Mouse (Mus musculus) embryonic facial prominence, embryonic 14.5 days (tissue): ENCODE measurements around the gene Olfr282. TPM values are rescaled to one million over a fixed set of nuclear protein-coding genes. Genes with fewer than 3 reads are reported as not detected.
A peak's percentile ranks its signal among the peaks of the same experiment; 100 is the strongest.
"Not testable (repeated sequence)": the region's sequence is repeated elsewhere in the genome, so short reads cannot be mapped to it uniquely, and the experiment has no call there.

Experiments used
- ATAC-seq: fragments of 200-750 bp; cut with Nextera tagmentation; 2 replicates; pipeline ENCODE4 v1.8.0; 2017; ENCODE audit warnings: low read depth, moderate number of reproducible peaks, moderate TSS enrichment
- DNase-seq: peaks from one replicate; pipeline ENCODE4 v3.0.0-alpha.2; 2015; ENCODE audit warnings: low spot score
- H3K27ac ChIP-seq: fragments of 300-500 bp; sonication (generic); replicated peaks from 2 replicates; pipeline ENCODE4 v1.5.1; 2014; ENCODE audit warnings: low read depth, mild to moderate bottlenecking, low read length, moderate library complexity
- H3K27me3 ChIP-seq: fragments of 300-500 bp; sonication (generic); replicated peaks from 2 replicates; pipeline ENCODE4 v1.6.1; 2014; ENCODE audit warnings: low read length; ENCODE audit not compliant: control insufficient read depth, insufficient read depth
- H3K36me3 ChIP-seq: fragments of 300-500 bp; sonication (generic); 2 replicates; pipeline ENCODE4 v1.6.1; 2014; ENCODE audit warnings: low read length, mixed read lengths; ENCODE audit not compliant: control insufficient read depth, insufficient read depth
- H3K4me1 ChIP-seq: fragments of 300-500 bp; sonication (generic); 2 replicates; pipeline ENCODE4 v1.6.1; 2014; ENCODE audit warnings: antibody characterized with exemption, low read length; ENCODE audit not compliant: control insufficient read depth, insufficient read depth
- H3K4me2 ChIP-seq: fragments of 300-500 bp; sonication (generic); 2 replicates; pipeline ENCODE4 v1.6.1; 2014; ENCODE audit warnings: low read depth, mild to moderate bottlenecking, low read length, moderate library complexity, mixed read lengths
- H3K4me3 ChIP-seq: fragments of 300-500 bp; sonication (generic); 2 replicates; pipeline ENCODE4 v1.5.1; 2014; ENCODE audit warnings: low read depth, mild to moderate bottlenecking, low read length
- H3K9ac ChIP-seq: fragments of 300-500 bp; sonication (generic); 2 replicates; pipeline ENCODE4 v1.6.1; 2014; ENCODE audit warnings: low read depth, mild to moderate bottlenecking, low read length, moderate library complexity, mixed read lengths
- H3K9me3 ChIP-seq: fragments of 300-500 bp; sonication (generic); 2 replicates; pipeline ENCODE4 v1.6.1; 2016; ENCODE audit warnings: low read length; ENCODE audit not compliant: control insufficient read depth
- WGBS: fragments of 180-500 bp; shearing (Covaris S2); extraction: QIAGEN DNeasy Blood & Tissue Kit; methylation state at CpG from one replicate; pipeline ENCODE4 v1.1.7; 2014; 5-methylcytosine and 5-hydroxymethylcytosine counted together
- polyA plus RNA-seq: library from polyadenylated mRNA; unstranded; fragments of >200 nt; fragmentation: Nextera tagmentation; extraction: Ambion mirVana; gene quantifications from 2 replicates; pipeline ENCODE4 v1.2.1, GENCODE M21; 2014

Gene Olfr282
- polyA plus RNA-seq, 1 experiment from 2014 or later: not detected

DNA sequence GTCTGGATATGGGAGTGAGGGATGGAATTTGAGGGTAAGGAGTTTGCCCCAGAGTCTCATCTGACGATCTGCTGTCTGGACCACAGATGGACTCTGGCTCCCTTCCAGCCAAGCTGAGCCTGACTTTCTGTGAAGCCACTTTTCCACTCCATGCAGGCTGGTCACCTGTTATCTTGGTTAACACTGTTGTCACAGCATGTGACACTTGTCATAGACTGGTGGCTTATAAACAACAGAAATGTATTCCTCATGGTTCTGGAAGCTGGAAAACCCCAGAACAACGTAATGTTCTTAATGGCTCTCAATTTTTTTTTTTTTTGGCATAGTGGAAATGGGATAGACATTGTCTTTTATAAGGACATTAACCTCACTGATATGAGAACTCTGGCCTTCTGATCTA is 21.4 kb upstream of the Olfr282 start:
- Histone ChIP-seq H3K9me3 (no peaks in the 10 kb centered on the region), H3K4me1 (no peaks in the 10 kb centered on the region), H3K4me2 (no peak overlapping the region), H3K27ac (no peak overlapping the region), H3K27me3 (no peaks in the 10 kb centered on the region), H3K4me3 (no peak overlapping the region), H3K9ac (no peak overlapping the region), H3K36me3 (no peaks in the 10 kb centered on the region)
- 86% methylated on average over 2 of the region's 2 CpGs for WGBS
- DNase-seq (no peak), ATAC-seq (no peak)

DNA sequence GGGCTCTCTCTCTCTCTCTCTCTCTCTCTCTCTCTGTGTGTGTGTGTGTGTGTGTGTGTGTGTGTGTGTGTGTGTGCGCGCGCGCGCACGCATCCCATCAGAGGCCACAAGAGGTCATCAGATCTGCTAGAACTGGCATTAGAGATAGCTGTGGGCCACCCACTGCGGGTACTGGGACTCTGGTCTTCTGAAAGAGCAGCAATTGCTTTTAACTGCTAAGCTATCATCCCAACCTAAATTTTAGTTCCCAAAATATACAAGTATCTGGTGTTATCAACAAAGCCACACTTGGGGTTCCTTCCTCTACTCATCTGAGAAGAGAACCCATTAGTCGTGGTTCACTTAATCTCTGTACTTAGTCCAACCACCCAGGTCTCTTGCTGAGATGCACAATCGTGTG is 20.8 kb upstream of the Olfr282 start:
- Histone ChIP-seq H3K9me3 (no peaks in the 10 kb centered on the region), H3K4me2 (no peak overlapping the region), H3K27ac (no peak overlapping the region), H3K4me3 (no peak overlapping the region), H3K27me3 (no peaks in the 10 kb centered on the region), H3K9ac (no peak overlapping the region), H3K4me1 (no peaks in the 10 kb centered on the region), H3K36me3 (no peaks in the 10 kb centered on the region)
- DNase-seq (no peak), ATAC-seq (no peak)
- 92% methylated on average over 9 of the region's 9 CpGs for WGBS

DNA sequence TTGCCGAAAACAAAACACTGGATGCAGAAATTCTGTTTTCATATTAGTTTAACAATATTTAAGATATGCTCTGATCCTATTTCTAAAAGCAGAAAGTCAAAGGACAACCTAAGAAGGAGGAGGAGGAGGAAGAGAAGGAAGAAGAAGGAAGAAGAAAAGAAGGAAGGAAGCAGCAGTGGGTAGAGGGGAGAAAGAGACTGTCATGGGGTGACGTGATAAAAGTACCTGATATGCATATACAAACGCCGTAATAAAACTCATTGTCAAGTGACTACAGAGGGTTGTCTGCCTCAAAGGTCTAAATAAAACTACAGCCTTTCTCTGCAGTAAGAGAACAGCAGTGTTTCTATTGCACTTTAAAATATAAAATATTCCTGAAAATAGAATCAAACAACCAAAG is 15.0 kb upstream of the Olfr282 start:
- H3K36me3 ChIP-seq: no peaks in the 10 kb centered on the region
- DNase-seq: no peak
- WGBS: 84% methylated on average over 4 of the region's 4 CpGs
- no peaks in the 10 kb centered on the region for H3K9me3 ChIP-seq
- H3K27me3 ChIP-seq: no peaks in the 10 kb centered on the region
- H3K9ac ChIP-seq: no peak overlapping the region
- H3K27ac ChIP-seq: no peak overlapping the region
- H3K4me2 ChIP-seq: no peak overlapping the region
- no peak for ATAC-seq
- H3K4me1 ChIP-seq: 0 out of 2 replicates have a peak, but pooled peaks cover 3% of the 10 kb centered on the region
- no peak overlapping the region for H3K4me3 ChIP-seq

DNA sequence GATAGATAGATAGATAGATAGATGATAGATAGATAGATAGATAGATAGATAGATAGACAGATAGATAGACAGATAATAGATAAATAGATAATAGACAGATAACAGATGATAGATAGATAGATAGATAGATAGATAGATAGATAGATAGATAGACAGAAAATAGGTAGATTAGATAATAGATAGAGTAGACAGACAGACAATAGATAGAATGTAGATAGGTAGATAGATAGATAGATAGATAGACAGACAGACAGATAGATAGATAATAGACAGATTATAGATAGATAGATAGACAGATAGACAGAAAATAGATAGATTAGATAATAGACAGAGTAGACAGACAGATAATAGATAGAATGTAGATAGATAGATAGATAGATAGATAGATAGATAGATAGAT is 14.2 kb upstream of the Olfr282 start:
- not testable (repeated sequence) for H3K4me3 ChIP-seq, H3K36me3 ChIP-seq, ATAC-seq, H3K27ac ChIP-seq, H3K9me3 ChIP-seq, H3K27me3 ChIP-seq, H3K4me2 ChIP-seq, DNase-seq, H3K9ac ChIP-seq, H3K4me1 ChIP-seq

DNA sequence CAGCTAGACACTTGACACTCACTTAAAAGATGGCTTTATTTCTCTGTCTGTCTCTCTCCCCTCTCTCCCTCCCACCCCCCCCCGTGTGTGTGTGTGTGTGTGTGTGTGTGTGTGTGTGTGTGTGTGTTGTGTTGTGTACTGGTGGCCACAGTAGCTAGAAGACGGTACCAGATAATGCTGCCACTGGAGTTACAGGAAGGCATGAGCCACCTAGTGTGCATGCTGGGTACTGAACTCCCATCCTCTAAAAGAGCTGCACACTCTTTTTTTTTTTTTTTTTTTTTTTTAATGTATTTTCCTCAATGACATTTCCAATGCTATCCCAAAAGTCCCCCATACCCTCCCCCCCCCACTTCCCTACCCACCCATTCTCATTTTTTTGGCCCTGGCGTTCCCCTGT is 13.7 kb upstream of the Olfr282 start:
- H3K4me2 ChIP-seq, H3K4me1 ChIP-seq, H3K9me3 ChIP-seq, H3K9ac ChIP-seq, H3K27me3 ChIP-seq, ATAC-seq, H3K36me3 ChIP-seq, H3K4me3 ChIP-seq, H3K27ac ChIP-seq: not testable (repeated sequence)
- peak; percentile 6 for DNase-seq
- 20% methylated on average over 2 of the region's 3 CpGs for WGBS

DNA sequence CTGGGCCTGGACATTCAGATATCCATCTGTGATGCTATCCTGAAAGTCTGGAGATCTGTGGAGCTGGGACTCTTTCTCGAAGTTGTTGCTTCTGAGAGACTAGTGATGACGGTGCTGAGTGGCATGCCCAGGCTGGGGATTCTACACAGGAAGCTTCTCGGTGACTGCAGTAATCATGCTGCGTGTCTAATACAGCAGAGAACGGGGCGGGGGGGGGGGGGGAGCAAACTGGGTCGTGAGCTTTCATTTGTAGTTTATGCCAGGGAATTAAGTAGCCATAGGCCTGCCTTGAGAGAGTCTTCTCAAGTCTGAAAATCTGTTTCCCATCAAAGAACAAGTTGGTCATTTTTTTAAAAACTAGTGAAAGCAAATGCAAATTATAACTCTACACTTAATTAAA is 12.9 kb upstream of the Olfr282 start:
- Histone ChIP-seq H3K9me3 (no peaks in the 10 kb centered on the region), H3K36me3 (no peaks in the 10 kb centered on the region), H3K4me3 (no peak overlapping the region), H3K4me1 (0 out of 2 replicates have a peak, but pooled peaks cover 4% of the 10 kb centered on the region), H3K27me3 (no peaks in the 10 kb centered on the region), H3K27ac (no peak overlapping the region), H3K4me2 (no peak overlapping the region), H3K9ac (no peak overlapping the region)
- 52% methylated on average over 6 of the region's 7 CpGs for WGBS
- ATAC-seq (no peak), DNase-seq (no peak)

DNA sequence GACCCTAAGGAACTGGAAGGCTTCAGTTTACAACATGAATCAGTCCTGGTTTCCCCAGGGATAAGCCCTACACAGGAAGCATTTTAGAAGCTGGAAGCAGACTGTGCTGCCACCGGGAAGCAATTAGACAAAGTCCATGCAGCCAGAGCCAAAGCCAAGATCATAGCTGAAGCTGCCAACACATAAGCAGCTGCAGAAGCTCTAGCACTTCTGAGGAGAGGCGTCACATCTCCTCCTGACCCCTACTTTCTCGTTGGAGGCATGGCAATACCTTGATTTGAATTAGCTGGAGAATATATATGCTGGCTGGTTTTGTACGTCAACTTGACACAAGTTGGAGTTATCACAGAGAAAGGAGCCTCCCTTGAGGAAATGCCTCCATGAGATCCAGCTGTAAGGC is 10.1 kb upstream of the Olfr282 start:
- peak; percentile 50 for DNase-seq
- H3K27me3 ChIP-seq: no peaks in the 10 kb centered on the region
- no peak overlapping the region for H3K9ac ChIP-seq
- no peaks in the 10 kb centered on the region for H3K36me3 ChIP-seq
- no peak overlapping the region for H3K27ac ChIP-seq
- no peak overlapping the region for H3K4me2 ChIP-seq
- no peak for ATAC-seq
- WGBS: 37% methylated on average over 4 of the region's 4 CpGs
- no peak overlapping the region for H3K4me3 ChIP-seq
- H3K9me3 ChIP-seq: no peaks in the 10 kb centered on the region
- peaks cover 8% of the 10 kb centered on the region; the same call in 1 of the 2 replicates for H3K4me1 ChIP-seq

DNA sequence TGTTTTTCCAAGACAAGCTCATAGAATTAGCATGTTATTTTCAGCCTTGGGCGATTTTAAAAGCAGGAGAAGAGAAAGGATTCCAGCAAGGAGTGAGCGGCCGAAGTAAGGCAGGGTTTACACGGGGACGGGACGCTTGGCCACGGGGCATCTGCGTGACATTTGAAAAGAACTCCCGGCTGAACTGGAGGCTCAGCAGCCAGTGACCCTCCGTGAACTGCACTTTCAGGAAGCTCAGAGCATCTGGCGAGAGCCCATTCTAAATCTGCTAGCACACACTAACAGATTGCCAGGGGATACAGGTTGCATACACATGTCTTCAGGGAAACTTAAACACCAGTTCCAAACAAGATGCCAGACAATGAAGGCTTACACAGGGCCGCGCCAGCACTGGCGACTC is 6.7 kb upstream of the Olfr282 start:
- H3K4me3 ChIP-seq: no peak overlapping the region
- H3K4me2 ChIP-seq: peak overlapping the region; percentile 8; the same call in 1 of the 2 replicates

DNA sequence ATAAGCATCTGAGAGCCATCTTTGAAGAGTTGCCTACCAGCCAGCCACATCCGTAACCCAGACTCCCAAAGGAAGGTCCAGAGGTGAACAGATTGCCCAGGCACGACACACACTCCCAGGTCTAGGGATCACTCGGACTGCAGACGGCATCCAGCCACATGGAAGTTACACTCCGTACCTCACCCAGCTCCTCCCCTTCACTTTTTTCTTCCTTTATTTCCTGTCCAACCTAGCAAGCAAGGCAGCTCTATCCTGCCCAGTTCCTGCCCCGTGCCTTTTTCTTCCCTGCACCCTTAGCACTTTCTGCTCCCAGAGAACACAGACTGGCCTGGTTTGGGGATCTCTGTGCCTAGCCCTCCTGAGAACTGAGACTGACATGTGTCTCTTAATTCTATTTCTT is 6.3 kb upstream of the Olfr282 start:
- no peak for DNase-seq
- Histone ChIP-seq H3K27ac (no peak overlapping the region), H3K4me3 (no peak overlapping the region), H3K4me1 (peaks cover 8% of the 10 kb centered on the region; the same call in 1 of the 2 replicates), H3K9ac (no peak overlapping the region), H3K36me3 (no peaks in the 10 kb centered on the region), H3K9me3 (no peaks in the 10 kb centered on the region), H3K27me3 (no peaks in the 10 kb centered on the region), H3K4me2 (peak overlapping the region; percentile 8; the same call in 1 of the 2 replicates)
- no peak for ATAC-seq
- 20% methylated on average over 6 of the region's 6 CpGs for WGBS

More for the DNA sequence above, 6.7 kb upstream of the Olfr282 start:
- no peak overlapping the region for H3K9ac ChIP-seq
- H3K27me3 ChIP-seq: no peaks in the 10 kb centered on the region
- no peak for ATAC-seq
- peak; percentile 2 for DNase-seq
- no peaks in the 10 kb centered on the region for H3K36me3 ChIP-seq
- WGBS: 34% methylated on average over 14 of the region's 14 CpGs
- no peak overlapping the region for H3K27ac ChIP-seq
- H3K9me3 ChIP-seq: no peaks in the 10 kb centered on the region
- peaks cover 8% of the 10 kb centered on the region; the same call in 1 of the 2 replicates for H3K4me1 ChIP-seq
